Mouse (Mus musculus) cortical plate, adult 2 months (tissue): Measurements from ENCODE around the gene Bcar3.

Source experiments
- CTCF ChIP-seq: fragments of 200-500 bp; IDR thresholded peaks from 2 replicates; pipeline ENCODE4 v1.5.1; 2011; ENCODE audit warnings: mild to moderate bottlenecking, control low read depth, low read length; ENCODE audit not compliant: insufficient read depth; ENCODE audit errors: extremely low read depth
- POLR2A ChIP-seq: fragments of 200-500 bp; IDR thresholded peaks from 2 replicates; pipeline ENCODE4 v1.6.1; 2011; ENCODE audit warnings: mild to moderate bottlenecking, low read length, control low read depth; ENCODE audit not compliant: insufficient read depth; ENCODE audit errors: extremely low read depth

DNA sequence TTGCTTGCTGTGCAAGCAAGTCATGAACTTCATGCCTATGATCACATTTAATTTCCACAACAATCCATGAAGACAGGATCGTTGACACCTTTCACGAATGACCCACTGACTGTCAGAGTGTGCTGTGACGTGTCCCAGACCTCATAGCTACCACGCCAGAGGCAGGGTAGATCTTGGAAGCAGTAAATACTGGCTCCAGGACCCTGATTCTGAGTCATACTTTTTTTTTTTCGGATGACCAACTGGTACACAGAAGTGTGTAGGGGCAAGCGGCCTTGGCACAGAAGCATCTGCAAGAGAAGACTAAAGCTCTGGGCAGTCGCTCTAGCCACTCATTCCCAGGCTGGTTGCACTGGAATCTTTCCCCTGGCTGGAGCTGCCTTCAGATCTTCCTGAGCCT lies 128.3 kb downstream of the Bcar3 start:
- TF ChIP-seq POLR2A (no peak), CTCF (no peak)
